Mouse (Mus musculus) kidney, embryonic 15.5 days (tissue): ENCODE measurements around the gene Polr3a. TPM values are rescaled to one million over a fixed set of nuclear protein-coding genes. Genes with fewer than 3 reads are reported as not detected.

Experiments used
- ATAC-seq: fragments of 200-750 bp; cut with Nextera tagmentation; replicated peaks from 2 replicates; pipeline ENCODE4 v1.8.0; 2017; ENCODE audit warnings: moderate TSS enrichment; ENCODE audit not compliant: low FRiP score
- H3K27ac ChIP-seq: fragments of 300-500 bp; sonication (generic); 2 replicates; pipeline ENCODE4 v1.5.1; 2015; ENCODE audit warnings: mild to moderate bottlenecking, inconsistent platforms
- H3K27me3 ChIP-seq: fragments of 300-500 bp; sonication (generic); 2 replicates; pipeline ENCODE4 v1.6.1; 2015; ENCODE audit warnings: inconsistent platforms
- H3K36me3 ChIP-seq: fragments of 300-500 bp; sonication (generic); 2 replicates; pipeline ENCODE4 v1.6.1; 2015; ENCODE audit warnings: inconsistent platforms
- H3K4me1 ChIP-seq: fragments of 300-500 bp; sonication (generic); 2 replicates; pipeline ENCODE4 v1.6.1; 2015; ENCODE audit warnings: inconsistent platforms
- H3K4me2 ChIP-seq: fragments of 300-500 bp; sonication (generic); 2 replicates; pipeline ENCODE4 v1.6.1; 2015; ENCODE audit warnings: moderate library complexity, mild to moderate bottlenecking, inconsistent platforms
- H3K4me3 ChIP-seq: fragments of 300-500 bp; sonication (generic); replicated peaks from 2 replicates; pipeline ENCODE4 v1.5.1; 2015; ENCODE audit warnings: mild to moderate bottlenecking, inconsistent platforms
- H3K9ac ChIP-seq: fragments of 300-500 bp; sonication (generic); 2 replicates; pipeline ENCODE4 v1.6.1; 2015; ENCODE audit warnings: mild to moderate bottlenecking, inconsistent platforms
- H3K9me3 ChIP-seq: fragments of 300-500 bp; sonication (generic); replicated peaks from 2 replicates; pipeline ENCODE4 v1.6.1; 2016; ENCODE audit warnings: inconsistent platforms
- WGBS: fragments of 180-500 bp; shearing (Covaris S2); methylation state at CpG from one replicate; pipeline ENCODE4 v1.1.7; 2015; ENCODE audit warnings: mixed read lengths; 5-methylcytosine and 5-hydroxymethylcytosine counted together
- polyA plus RNA-seq: library from polyadenylated mRNA; unstranded; fragments of >200 nt; fragmentation: Nextera tagmentation; extraction: Ambion mirVana; gene quantifications from 2 replicates; pipeline ENCODE4 v1.2.1, GENCODE M21; 2015

Polr3a gene
- 19.0 and 20.4 TPM in 2 replicates for polyA plus RNA-seq

DNA sequence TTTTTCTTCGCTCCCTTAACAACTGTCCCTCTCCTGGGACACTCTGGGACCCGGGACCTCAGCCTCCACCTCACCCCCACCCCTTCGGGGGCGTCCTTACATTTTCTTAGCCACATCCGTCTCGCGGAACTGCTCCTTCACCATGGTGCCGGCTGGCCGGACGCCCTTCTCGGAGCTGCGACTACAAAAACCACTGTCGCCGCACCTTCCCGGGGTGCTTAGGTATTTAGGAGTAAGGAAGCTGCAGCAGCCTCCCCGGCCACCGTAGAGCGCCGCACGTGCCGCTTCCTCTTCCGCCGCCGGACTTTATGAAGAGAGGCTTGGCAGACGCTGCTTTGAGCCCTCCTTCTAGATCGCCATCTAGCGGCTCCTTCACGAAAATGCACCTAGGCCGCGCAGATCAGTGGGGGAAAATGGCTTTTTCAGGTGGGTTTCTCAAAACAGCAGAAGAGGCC is at the start of gene Polr3a, which contains the start of gene Rps24:
Gene Polr3a, minus strand, starts transcription at position 286 of the 455 bp plus-strand sequence.
Gene Rps24, plus strand, starts transcription at position 353 of the 455 bp plus-strand sequence.
- ATAC-seq, result peak; percentile 77
- Histone ChIP-seq H3K4me3 (peak within 1 kb of the TSS; percentile 93), H3K4me2 (peak within 1 kb of the TSS; percentile 73), H3K4me1 (peaks cover 13% of the 10 kb centered on the region), H3K36me3 (peaks cover 29% of the 10 kb centered on the region), H3K27me3 (no peaks in the 10 kb centered on the region), H3K9ac (peak within 1 kb of the TSS; percentile 92), H3K9me3 (no peaks in the 10 kb centered on the region), H3K27ac (peak within 1 kb of the TSS; percentile 81)
- under 1% methylated on average over 30 of the region's 30 CpGs for WGBS

DNA sequence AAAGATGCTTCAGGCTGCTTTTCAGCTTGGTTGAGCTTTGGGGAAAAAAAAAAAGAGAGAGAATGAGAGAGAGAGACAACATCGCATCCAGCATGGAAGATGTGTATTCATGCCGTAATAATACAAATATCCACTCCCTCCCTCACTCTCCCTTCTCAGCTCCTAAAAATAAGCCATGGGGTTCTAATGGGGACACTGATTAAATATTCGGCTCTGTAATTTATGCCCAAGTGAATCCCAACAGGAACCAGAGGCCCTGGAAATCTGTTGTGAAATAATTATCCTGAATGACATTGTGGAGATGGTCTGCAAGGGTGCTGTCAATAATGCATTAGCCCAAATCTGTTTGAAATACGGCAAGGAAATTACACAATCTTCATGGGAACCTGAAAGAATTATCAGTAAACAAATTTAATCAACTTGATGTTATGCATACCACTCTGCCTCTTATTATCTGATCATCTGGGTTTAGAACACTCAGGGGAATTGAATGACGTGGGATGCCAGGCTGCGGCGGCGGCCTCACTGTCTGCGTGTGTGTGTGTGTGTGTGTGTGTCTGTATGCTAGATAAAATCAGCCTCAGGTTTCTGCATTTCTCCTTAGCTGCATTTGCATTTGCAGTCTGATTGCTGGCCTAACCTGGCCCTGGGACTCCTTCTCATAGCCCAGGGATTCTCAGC is 48.1 kb upstream of the Polr3a start:
- Histone ChIP-seq H3K9ac (no peak overlapping the region), H3K4me2 (no peak overlapping the region), H3K4me3 (no peak overlapping the region), H3K27me3 (no peaks in the 10 kb centered on the region), H3K36me3 (no peaks in the 10 kb centered on the region), H3K4me1 (peaks cover 18% of the 10 kb centered on the region), H3K9me3 (no peaks in the 10 kb centered on the region), H3K27ac (no peak overlapping the region)
- no peak for ATAC-seq
- WGBS, result 73% methylated on average over 9 of the region's 9 CpGs

DNA sequence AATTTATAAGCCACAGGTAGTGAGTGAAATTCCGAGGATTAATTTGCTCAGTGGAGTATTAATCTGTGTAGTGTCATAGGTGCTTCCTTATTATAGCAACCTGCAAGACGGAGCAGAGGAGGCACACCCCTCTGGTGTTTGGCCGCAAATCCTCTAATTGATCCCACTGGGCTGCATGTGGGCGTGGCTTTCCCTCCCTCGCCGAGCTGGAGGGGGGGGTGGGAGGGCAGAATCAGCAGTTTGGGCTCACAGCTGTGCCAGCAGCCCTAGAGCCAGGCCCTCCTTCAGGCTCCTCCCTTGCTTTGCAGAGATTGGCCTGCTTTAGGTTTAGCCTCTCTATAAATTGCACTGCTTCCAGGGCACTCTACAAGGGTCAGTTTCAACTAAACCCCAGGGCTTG is 43.4 kb upstream of the Polr3a start:
- Histone ChIP-seq H3K27ac (no peak overlapping the region), H3K4me1 (peaks cover 20% of the 10 kb centered on the region), H3K36me3 (no peaks in the 10 kb centered on the region), H3K4me3 (no peak overlapping the region), H3K9ac (no peak overlapping the region), H3K4me2 (peak overlapping the region; percentile 36), H3K27me3 (no peaks in the 10 kb centered on the region), H3K9me3 (no peaks in the 10 kb centered on the region)
- peak; percentile 73; the same call in 1 of the 2 replicates for ATAC-seq
- WGBS, result 5% methylated on average over 6 of the region's 6 CpGs

DNA sequence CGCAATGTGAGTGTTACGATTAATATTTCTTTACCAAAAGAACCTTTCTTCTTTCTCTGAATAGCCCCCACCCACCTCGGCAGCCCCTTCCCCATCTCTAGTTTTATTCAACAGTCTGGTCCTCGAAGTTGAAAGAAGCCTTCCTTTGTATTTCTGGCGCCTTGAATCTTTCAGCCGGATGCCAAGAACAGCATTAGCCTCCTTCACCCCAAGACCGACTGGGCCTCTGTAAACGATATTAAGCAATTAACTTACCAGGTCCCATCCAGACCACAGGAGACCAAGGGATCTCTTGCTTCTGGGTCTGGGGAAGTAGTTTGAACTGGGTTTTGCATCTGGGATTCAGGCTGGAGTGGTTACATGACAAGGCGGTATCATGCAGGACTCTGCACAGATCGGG is 39.6 kb upstream of the Polr3a start:
- Histone ChIP-seq H3K4me2 (no peak overlapping the region), H3K27ac (no peak overlapping the region), H3K9ac (no peak overlapping the region), H3K27me3 (no peaks in the 10 kb centered on the region), H3K9me3 (no peaks in the 10 kb centered on the region), H3K4me1 (peaks cover 11% of the 10 kb centered on the region), H3K36me3 (no peaks in the 10 kb centered on the region), H3K4me3 (no peak overlapping the region)
- ATAC-seq, result no peak
- WGBS, result 75% methylated on average over 10 of the region's 10 CpGs

DNA sequence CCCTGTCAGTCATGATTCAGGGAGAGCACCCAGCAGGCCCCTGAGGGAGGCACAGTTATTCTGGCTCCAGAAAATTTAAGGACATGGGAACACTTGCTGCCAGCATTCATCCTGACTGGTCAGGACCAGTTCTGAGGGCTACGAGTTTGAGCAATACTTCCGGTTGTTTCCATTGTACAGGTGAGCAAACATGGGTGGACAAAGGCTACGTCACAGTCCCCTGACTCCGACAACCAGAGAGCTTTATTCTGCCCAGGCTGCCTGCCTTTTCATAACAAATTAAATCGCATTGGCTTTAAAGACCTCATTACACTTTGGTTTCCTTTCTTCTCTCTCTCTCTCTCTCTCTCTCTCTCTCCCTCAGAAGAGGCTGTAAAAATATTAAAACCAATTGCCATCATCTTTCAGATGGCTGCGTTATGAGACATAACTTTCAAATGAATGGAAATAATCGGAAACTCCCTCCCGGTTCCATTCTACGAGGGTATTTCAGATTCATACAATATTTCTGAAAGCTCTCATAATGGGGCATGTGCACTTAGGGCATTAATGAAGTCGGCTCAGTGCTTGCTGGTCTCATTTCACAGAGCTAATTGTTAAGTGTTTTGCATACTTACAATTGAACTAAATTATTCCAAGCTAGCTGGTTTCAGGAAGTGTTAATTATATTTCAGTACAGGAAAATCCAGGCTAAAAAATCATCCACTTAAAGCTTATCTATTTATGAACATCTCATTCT is 39.0 kb upstream of the Polr3a start:
- no peak overlapping the region for H3K9ac ChIP-seq
- H3K4me3 ChIP-seq, result no peak overlapping the region
- no peak for ATAC-seq
- no peaks in the 10 kb centered on the region for H3K9me3 ChIP-seq
- H3K27ac ChIP-seq, result no peak overlapping the region
- no peaks in the 10 kb centered on the region for H3K27me3 ChIP-seq
- no peak overlapping the region for H3K4me2 ChIP-seq
- H3K36me3 ChIP-seq, result no peaks in the 10 kb centered on the region
- peaks cover 10% of the 10 kb centered on the region for H3K4me1 ChIP-seq
- 75% methylated on average over 10 of the region's 10 CpGs for WGBS

DNA sequence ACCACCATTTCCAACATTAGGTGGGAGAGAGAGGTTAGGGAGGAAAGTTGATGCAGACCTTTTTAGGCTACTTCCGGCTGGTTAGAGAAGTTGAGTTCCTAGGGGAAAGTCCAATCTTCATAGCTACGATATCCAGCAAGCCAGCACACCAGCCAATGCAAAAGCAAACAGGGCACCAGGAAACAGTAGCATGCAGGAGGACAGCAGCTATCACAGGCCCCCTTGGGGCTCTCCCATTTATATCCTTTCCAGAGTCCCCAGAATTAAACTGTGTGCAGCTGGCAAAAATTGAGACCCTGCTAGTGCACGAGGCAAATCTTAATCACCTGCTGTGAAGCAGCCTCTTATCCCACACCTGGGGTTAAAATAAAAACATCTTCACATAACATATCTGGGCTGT is 38.3 kb upstream of the Polr3a start:
- H3K4me2 ChIP-seq, result no peak overlapping the region
- H3K9me3 ChIP-seq, result no peaks in the 10 kb centered on the region
- H3K27ac ChIP-seq, result no peak overlapping the region
- H3K4me1 ChIP-seq, result peaks cover 3% of the 10 kb centered on the region
- no peak overlapping the region for H3K9ac ChIP-seq
- H3K27me3 ChIP-seq, result no peaks in the 10 kb centered on the region
- ATAC-seq, result no peak
- H3K4me3 ChIP-seq, result no peak overlapping the region
- 75% methylated on average over 3 of the region's 3 CpGs for WGBS
- no peaks in the 10 kb centered on the region for H3K36me3 ChIP-seq

DNA sequence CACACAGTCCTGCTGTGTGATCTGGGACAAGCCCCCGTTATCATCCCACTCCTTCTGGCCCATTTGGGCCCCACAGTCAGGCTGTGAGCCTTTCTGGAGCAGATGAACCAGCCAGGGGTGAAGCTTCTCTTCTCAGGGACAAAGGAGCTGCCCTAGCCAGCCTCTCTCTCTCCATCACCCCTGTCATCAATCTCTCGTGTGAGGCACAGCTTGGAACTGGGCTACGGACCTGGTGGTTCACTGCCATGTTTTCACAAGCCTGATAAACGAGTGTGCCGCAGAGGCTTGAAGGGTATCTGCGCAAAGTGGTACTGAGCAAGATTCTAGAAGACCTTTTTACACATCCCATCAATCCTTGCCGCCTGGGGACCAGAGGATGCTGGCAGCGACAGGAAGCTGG is 34.7 kb upstream of the Polr3a start:
- H3K4me3 ChIP-seq, result no peak overlapping the region

DNA sequence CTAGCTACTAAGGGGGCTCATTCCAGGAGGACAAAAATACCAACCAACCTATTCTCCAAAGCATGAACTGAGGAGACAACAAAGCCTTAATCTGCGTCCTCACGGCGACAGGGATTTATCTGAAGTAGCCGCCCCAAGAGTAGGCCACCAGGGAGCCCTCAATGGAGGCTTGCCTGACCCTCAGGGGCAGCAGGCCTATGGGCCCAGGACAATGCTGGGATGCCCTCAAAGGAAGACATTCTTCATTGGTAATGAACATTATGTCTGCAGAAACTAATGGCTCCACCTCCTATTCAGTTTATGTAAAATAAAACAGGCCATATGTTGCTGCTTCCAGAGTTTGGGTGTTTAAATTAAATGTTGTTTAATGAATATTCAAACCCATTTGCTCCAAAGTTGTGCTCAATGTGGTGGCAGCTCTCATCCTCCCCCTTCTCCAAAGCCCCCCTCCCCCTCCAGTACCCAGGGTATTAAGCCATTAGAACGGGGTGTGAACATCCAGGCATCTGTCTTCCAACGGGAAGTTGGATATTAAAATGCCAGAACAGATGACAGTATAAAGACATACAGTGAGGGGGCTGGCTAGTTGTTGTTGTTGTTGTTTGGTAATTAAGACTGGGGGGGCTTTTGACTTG is 25.8 kb upstream of the Polr3a start:
- Histone ChIP-seq H3K4me1 (peaks cover 11% of the 10 kb centered on the region), H3K27ac (no peak overlapping the region), H3K4me3 (no peak overlapping the region), H3K9ac (no peak overlapping the region), H3K9me3 (no peaks in the 10 kb centered on the region), H3K27me3 (no peaks in the 10 kb centered on the region), H3K4me2 (no peak overlapping the region), H3K36me3 (no peaks in the 10 kb centered on the region)
- no peak for ATAC-seq
- WGBS, result 83% methylated on average over 6 of the region's 6 CpGs

More for the DNA sequence above, 34.7 kb upstream of the Polr3a start:
- H3K27ac ChIP-seq, result no peak overlapping the region
- H3K36me3 ChIP-seq, result no peaks in the 10 kb centered on the region
- no peak overlapping the region for H3K9ac ChIP-seq
- H3K27me3 ChIP-seq, result no peaks in the 10 kb centered on the region
- no peaks in the 10 kb centered on the region for H3K4me1 ChIP-seq
- 33% methylated on average over 8 of the region's 8 CpGs for WGBS
- H3K4me2 ChIP-seq, result no peak overlapping the region
- ATAC-seq, result no peak
- no peaks in the 10 kb centered on the region for H3K9me3 ChIP-seq

DNA sequence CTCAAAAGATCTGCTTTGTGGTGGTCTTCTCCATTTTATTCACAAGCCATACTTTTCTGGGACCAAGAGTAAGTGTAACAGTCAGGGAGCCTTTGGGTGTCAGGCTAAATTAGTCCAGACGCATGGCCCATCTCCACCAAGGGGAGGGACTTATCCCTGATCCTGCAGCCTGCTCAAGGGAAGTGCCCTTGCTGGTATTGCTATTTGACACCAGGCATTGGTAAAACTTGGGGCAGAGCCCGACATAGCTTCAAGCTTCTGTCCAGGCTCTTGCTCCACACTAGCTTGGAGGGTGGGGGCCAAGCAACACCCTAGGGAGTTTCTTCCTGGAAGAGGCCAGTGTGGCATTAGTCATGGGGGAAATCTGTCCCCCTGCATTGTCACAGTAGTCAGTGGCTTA is 23.8 kb upstream of the Polr3a start:
- ATAC-seq, result no peak
- Histone ChIP-seq H3K4me2 (no peak overlapping the region), H3K4me1 (peaks cover 24% of the 10 kb centered on the region), H3K27ac (no peak overlapping the region), H3K4me3 (no peak overlapping the region), H3K36me3 (no peaks in the 10 kb centered on the region), H3K9me3 (no peaks in the 10 kb centered on the region), H3K9ac (no peak overlapping the region), H3K27me3 (no peaks in the 10 kb centered on the region)
- WGBS, result 84% methylated on average over 2 of the region's 2 CpGs

DNA sequence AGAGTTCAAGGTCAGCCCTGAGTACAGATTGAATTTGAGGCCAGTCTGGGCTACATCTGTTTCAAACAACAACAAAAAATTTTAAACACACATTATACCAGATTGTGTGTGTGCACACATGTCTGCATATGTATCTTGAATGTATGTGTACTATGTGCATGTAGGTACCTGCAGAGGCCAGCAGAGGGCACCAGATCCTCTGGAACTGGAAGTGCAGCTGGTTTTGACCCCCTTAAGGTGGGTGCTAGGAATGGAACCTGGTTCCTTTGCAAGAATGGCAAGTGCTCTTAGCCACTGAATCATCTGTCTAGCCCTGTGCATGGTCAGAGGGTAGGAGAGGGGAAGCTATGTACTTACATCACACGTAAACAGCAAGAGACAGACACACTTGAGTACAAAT is 23.4 kb upstream of the Polr3a start:
- WGBS, result 91% methylated on average over 1 of the region's 1 CpGs
- Histone ChIP-seq H3K27ac (no peak overlapping the region), H3K4me3 (no peak overlapping the region), H3K4me1 (peaks cover 24% of the 10 kb centered on the region), H3K36me3 (no peaks in the 10 kb centered on the region), H3K27me3 (no peaks in the 10 kb centered on the region), H3K4me2 (no peak overlapping the region), H3K9me3 (no peaks in the 10 kb centered on the region), H3K9ac (no peak overlapping the region)
- no peak for ATAC-seq

DNA sequence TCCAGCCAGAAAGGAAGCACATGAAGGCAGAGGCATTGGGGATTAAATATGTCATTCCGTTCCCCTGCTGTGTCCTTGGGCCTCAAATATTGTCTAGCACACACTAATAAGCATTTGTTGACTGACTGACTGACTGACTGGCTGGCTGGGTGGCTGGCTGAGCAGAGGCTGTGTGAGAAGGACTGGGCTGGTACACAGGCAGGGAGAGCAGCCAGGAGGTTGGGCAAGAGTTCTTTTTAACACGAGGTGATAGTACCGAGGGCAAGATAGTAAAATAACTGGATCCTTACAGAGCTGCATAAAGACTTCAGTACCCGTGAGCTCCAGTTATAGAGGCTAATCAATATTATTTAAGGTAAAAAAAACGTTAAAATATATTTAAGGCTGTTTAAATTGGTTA is 22.7 kb upstream of the Polr3a start:
- Histone ChIP-seq H3K9ac (no peak overlapping the region), H3K27me3 (no peaks in the 10 kb centered on the region), H3K27ac (no peak overlapping the region), H3K4me3 (no peak overlapping the region), H3K36me3 (no peaks in the 10 kb centered on the region), H3K4me1 (peaks cover 24% of the 10 kb centered on the region), H3K9me3 (no peaks in the 10 kb centered on the region), H3K4me2 (no peak overlapping the region)
- ATAC-seq, result no peak
- 69% methylated on average over 5 of the region's 5 CpGs for WGBS
